Mouse (Mus musculus) liver, adult 2 months (tissue): ENCODE data around the gene Nol4l.

Experiments used
- CTCF ChIP-seq: fragments of 200-500 bp; IDR thresholded peaks from 2 replicates; pipeline ENCODE4 v1.5.1; 2011; ENCODE audit warnings: low read depth, low read length, control low read depth
- POLR2A ChIP-seq: fragments of 200-500 bp; IDR thresholded peaks from 2 replicates; pipeline ENCODE4 v1.6.1; 2011; ENCODE audit warnings: low read length, control low read depth; ENCODE audit not compliant: insufficient read depth; ENCODE audit errors: extremely low read depth

- TF ChIP-seq POLR2A (no peak), CTCF (no peak)
Observed at GRCm38 (mm10) chr2:153430571-153430970, 99.2 kb downstream of the Nol4l start.
